Comparison of ENCODE assay signal across 10 mouse cellular contexts in the genomic region with DNA sequence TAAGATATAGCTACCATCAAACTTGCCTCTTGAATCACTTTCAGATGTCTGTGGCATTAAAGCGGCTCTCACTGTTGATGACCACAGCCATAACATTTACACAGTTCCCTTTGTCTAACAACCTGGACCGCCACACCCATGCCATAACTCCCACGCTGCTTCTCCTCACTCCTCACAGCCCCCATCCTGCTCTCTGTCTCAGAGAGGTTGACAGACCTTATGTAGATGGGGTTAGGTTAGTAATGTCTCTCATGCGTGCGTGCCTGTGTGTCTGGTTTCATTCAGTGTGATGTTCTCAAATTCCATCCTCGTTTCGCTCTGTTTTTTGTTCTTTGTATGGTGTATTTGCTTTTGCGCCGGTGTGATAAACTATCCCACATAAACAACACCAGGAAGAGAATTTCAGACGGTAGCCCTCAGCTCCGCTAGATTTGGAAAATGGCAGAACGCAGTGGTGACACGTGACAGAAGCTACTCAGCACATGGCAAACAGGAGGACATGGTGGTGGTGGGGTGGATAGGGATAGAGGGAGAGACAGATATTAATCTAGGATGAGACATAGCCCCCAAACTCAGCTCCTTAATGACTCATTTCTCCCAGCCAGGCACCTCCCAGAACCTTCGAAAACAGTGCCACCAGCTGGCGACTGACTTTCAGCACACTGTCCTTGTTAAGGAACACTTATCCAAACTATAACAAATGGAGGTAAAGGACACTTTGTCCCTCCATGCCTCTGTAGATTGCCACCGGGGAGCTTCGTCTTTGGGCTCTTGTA.
A peak's percentile ranks its signal among the peaks of the same experiment; 100 is the strongest.
DNase-seq lines count a peak whose midpoint lies in the region; ATAC-seq and TF ChIP-seq lines count a peak whose summit lies in the region.
"Had no signal": no experiment of that assay in that cellular context is flagged by ENCODE, and none has a peak within 500 bp of the region (broad histone marks: within the 10 kb centered on the region; RNA-seq: fewer than 3 reads in every experiment).

No protein-coding gene starts in this region.

- H3K4me1 ChIP-seq in hindbrain, embryonic 14.5 days (replicated peaks; ENCODE audit: control insufficient read depth, insufficient read depth, low read length), result no peaks in the 10 kb centered on the region
- peaks cover 3% of the 10 kb centered on the region; the same call in 1 of the 2 replicates for H3K4me1 ChIP-seq in hindbrain, embryonic 12.5 days
- no peaks in the 10 kb centered on the region for H3K4me1 ChIP-seq in ES-Bruce4 (ENCODE audit: control insufficient read depth, insufficient read depth, low read length)
- peaks cover 1% of the 10 kb centered on the region; the same call in 1 of the 2 replicates for H3K4me1 ChIP-seq in cortical plate, adult 2 months (ENCODE audit: control insufficient read depth, insufficient read depth, low read length)
- no peaks in the 10 kb centered on the region for H3K4me1 ChIP-seq in intestine, postnatal 0 days (replicated peaks; ENCODE audit: control insufficient read depth, insufficient read depth, low read length)

- H3K27me3 ChIP-seq in hindbrain, embryonic 14.5 days (ENCODE audit: control insufficient read depth, insufficient read depth, low read length), result no peaks in the 10 kb centered on the region
- no peaks in the 10 kb centered on the region for H3K27me3 ChIP-seq in hindbrain, embryonic 12.5 days
- H3K27me3 ChIP-seq in ES-Bruce4 (ENCODE audit: control insufficient read depth, insufficient read depth, low read length, poor library complexity, severe bottlenecking), result no peaks in the 10 kb centered on the region; the same call in 1 of the 2 replicates
- H3K27me3 ChIP-seq in intestine, postnatal 0 days (replicated peaks; ENCODE audit: control insufficient read depth, insufficient read depth, low read length), result no peaks in the 10 kb centered on the region
- H3K27me3 ChIP-seq: embryonic facial prominence, embryonic 12.5 days; limb, embryonic 13.5 days had no signal

- DNase-seq in hindbrain, embryonic 14.5 days (ENCODE audit: low spot score), result peak; percentile 59
- DNase-seq in lung, postnatal 25 days (ENCODE audit: low spot score), result peak; percentile 38
- DNase-seq in urinary bladder, postnatal 4 days (ENCODE audit: low spot score in 2 of 2), result no peak

- no peak for TF ChIP-seq POLR2A in ES-Bruce4 (IDR thresholded peaks at IDR 0.05; ENCODE audit: insufficient read depth, low read length)
- TF ChIP-seq POLR2A in cortical plate, adult 2 months (IDR thresholded peaks at IDR 0.05; ENCODE audit: extremely low read depth, insufficient read depth, low read length), result no peak

- no peak overlapping the region for H3K4me3 ChIP-seq in hindbrain, embryonic 14.5 days (replicated peaks; ENCODE audit: low read length)
- H3K4me3 ChIP-seq in hindbrain, embryonic 12.5 days, result no peak overlapping the region
- no peak overlapping the region for H3K4me3 ChIP-seq in ES-Bruce4 (ENCODE audit: low read depth, low read length)
- no peak overlapping the region for H3K4me3 ChIP-seq in cortical plate, adult 2 months (ENCODE audit: insufficient read depth, low read length)
- no peak overlapping the region for H3K4me3 ChIP-seq in intestine, postnatal 0 days (ENCODE audit: low read depth, low read length)
- H3K4me3 ChIP-seq: embryonic facial prominence, embryonic 12.5 days; limb, embryonic 13.5 days had no signal

- WGBS in hindbrain, embryonic 14.5 days, result 78% methylated on average over 17 of the region's 17 CpGs
- 73% methylated on average over 17 of the region's 17 CpGs for WGBS in hindbrain, embryonic 12.5 days
- 61% methylated on average over 17 of the region's 17 CpGs for WGBS in intestine, postnatal 0 days

- H3K27ac ChIP-seq in hindbrain, embryonic 14.5 days, result no peak overlapping the region
- H3K27ac ChIP-seq in hindbrain, embryonic 12.5 days, result no peak overlapping the region
- no peak overlapping the region for H3K27ac ChIP-seq in ES-Bruce4 (ENCODE audit: insufficient read depth, low read length)
- H3K27ac ChIP-seq in cortical plate, adult 2 months (ENCODE audit: insufficient read depth, low read length), result no peak overlapping the region
- no peak overlapping the region for H3K27ac ChIP-seq in intestine, postnatal 0 days (ENCODE audit: low read depth, low read length)
- H3K27ac ChIP-seq: embryonic facial prominence, embryonic 12.5 days had no signal

- TF ChIP-seq EP300 in ES-Bruce4 (IDR thresholded peaks at IDR 0.05; ENCODE audit: insufficient read depth, low read depth, low read length), result no peak

- H3K9me3 ChIP-seq in hindbrain, embryonic 14.5 days (ENCODE audit: control insufficient read depth, low read length), result no peaks in the 10 kb centered on the region
- no peaks in the 10 kb centered on the region for H3K9me3 ChIP-seq in hindbrain, embryonic 12.5 days (replicated peaks)
- H3K9me3 ChIP-seq in ES-Bruce4 (replicated peaks; ENCODE audit: control insufficient read depth, insufficient read depth, low read length, poor library complexity, severe bottlenecking), result no peaks in the 10 kb centered on the region
- H3K9me3 ChIP-seq in intestine, postnatal 0 days (ENCODE audit: control insufficient read depth), result no peaks in the 10 kb centered on the region
- H3K9me3 ChIP-seq: embryonic facial prominence, embryonic 12.5 days; limb, embryonic 13.5 days had no signal

- no peak overlapping the region for H3K9ac ChIP-seq in hindbrain, embryonic 14.5 days
- no peak overlapping the region for H3K9ac ChIP-seq in hindbrain, embryonic 12.5 days
- no peak overlapping the region for H3K9ac ChIP-seq in ES-Bruce4 (ENCODE audit: low read depth, poor library complexity, severe bottlenecking)
- no peak overlapping the region for H3K9ac ChIP-seq in intestine, postnatal 0 days (ENCODE audit: low read depth, low read length)
- H3K9ac ChIP-seq: embryonic facial prominence, embryonic 12.5 days; limb, embryonic 13.5 days had no signal

- ATAC-seq in hindbrain, embryonic 14.5 days (ENCODE audit: low FRiP score), result no peak
- ATAC-seq in hindbrain, embryonic 12.5 days (ENCODE audit: low FRiP score), result no peak
- no peak for ATAC-seq in intestine, postnatal 0 days
- ATAC-seq in activated CD4-positive, CD25-positive, alpha-beta regulatory T cell, adult 4 months, result no peak

- peak; percentile 61 for TF ChIP-seq CTCF in ES-Bruce4 (IDR thresholded peaks at IDR 0.05; ENCODE audit: low read depth, low read length)
- peak; percentile 59 for TF ChIP-seq CTCF in cortical plate, adult 2 months (IDR thresholded peaks at IDR 0.05; ENCODE audit: extremely low read depth, insufficient read depth, low read length)
- peak; percentile 66 for TF ChIP-seq CTCF in intestine, postnatal 0 days (IDR thresholded peaks at IDR 0.05; ENCODE audit: low read depth)

- H3K36me3 ChIP-seq in hindbrain, embryonic 14.5 days (replicated peaks; ENCODE audit: control insufficient read depth, insufficient read depth), result no peaks in the 10 kb centered on the region
- no peaks in the 10 kb centered on the region for H3K36me3 ChIP-seq in hindbrain, embryonic 12.5 days
- no peaks in the 10 kb centered on the region for H3K36me3 ChIP-seq in ES-Bruce4 (ENCODE audit: control insufficient read depth, insufficient read depth, low read length, poor library complexity, severe bottlenecking)
- H3K36me3 ChIP-seq in intestine, postnatal 0 days (ENCODE audit: control insufficient read depth, insufficient read depth), result no peaks in the 10 kb centered on the region
- H3K36me3 ChIP-seq: embryonic facial prominence, embryonic 12.5 days; limb, embryonic 13.5 days had no signal

- no peak overlapping the region for H3K4me2 ChIP-seq in hindbrain, embryonic 14.5 days (replicated peaks)
- H3K4me2 ChIP-seq in hindbrain, embryonic 12.5 days (replicated peaks), result no peak overlapping the region
- H3K4me2 ChIP-seq in intestine, postnatal 0 days (replicated peaks; ENCODE audit: low read depth), result no peak overlapping the region
- H3K4me2 ChIP-seq: embryonic facial prominence, embryonic 12.5 days; limb, embryonic 13.5 days had no signal

Comparison
In these comparisons a context has a peak if more than half of its experiments do, and no peak if none do; other contexts are left out.
1. DNase-seq: peak in hindbrain, embryonic 14.5 days (single experiment) and lung, postnatal 25 days (single experiment); none in urinary bladder, postnatal 4 days (0 of 2).
2. Peak in every context shown above with its lines, with median percentiles within 50 percentile points of each other: CTCF ChIP-seq.